Mouse (Mus musculus) lung, postnatal 25 days (tissue): Measurements from ENCODE around the gene Kti12.

Experiments used
- DNase-seq: peaks from one replicate; pipeline ENCODE4 v3.0.0; 2022; ENCODE audit warnings: low spot score

The Kti12 gene

DNA sequence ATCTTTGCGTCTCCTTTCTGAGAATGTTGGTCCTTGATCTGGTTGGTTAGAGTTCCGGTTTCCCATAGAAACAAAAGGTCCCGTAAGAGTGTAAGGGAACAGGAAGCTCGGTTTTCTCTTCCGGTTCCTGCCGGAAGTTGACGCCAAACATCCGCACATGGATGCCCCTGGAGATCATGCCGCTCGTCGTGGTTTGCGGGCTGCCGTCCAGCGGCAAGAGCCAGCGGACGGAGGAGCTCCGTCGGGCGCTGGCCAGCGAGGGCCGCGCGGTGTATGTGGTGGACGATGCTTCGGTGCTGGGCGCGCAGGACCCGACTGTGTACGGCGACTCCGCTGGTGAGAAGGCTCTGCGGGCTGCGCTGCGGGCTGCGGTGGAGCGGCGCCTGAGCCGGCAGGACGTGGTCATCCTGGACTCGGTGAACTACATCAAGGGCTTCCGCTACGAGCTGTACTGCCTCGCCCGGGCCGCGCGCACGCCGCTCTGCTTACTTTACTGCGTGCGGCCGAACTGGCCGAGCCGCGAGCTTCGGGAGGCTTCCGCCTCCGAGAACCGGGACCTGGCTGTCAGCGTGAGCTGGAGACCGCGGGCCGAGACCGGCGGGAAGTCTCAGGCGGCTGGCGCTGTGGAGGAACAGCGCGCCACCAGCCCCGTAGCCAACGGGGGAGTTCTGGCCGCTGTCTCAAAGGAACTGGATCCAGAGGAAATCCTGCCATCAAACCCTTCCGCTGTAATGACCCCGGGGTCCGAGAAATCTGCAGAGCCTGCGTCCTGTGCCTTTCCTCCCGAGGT is at the start of gene Kti12:
TSS of gene Kti12 (plus strand) at position 71 of the 790 bp plus-strand sequence.
- peak; percentile 89 for DNase-seq

GRCm38 (mm10) chr4:108798083-108798830 is 49.3 kb upstream of the Kti12 start:
- DNase-seq = peak; percentile 70

GRCm38 (mm10) chr4:108803535-108803934 is 44.0 kb upstream of the Kti12 start:
- DNase-seq = no peak

DNA sequence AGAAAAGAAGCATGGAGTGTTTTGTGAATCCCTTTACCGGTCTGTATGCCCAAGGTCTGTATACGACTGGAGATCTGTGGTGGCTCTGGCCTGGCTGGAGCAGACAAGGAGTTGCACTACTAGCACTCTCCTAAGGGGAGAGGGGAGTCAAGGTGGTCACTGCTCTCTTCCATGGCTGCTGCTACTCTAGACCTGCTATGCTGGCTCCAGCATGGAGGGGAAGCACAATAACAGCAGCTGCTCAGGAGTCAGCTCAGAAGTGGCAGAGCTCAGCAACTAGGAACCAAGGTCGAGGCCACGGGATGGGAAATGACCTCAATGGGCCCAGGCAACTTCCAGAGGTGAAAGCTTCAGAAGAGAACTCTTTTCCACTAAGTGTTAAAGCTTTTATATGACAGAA is 36.4 kb upstream of the Kti12 start:
- no peak for DNase-seq

GRCm38 (mm10) chr4:108811550-108811949 is 36.0 kb upstream of the Kti12 start:
- no peak for DNase-seq

- peak; percentile 62 for DNase-seq
These were observed 21.9 kb upstream of the Kti12 start for GRCm38 (mm10) chr4:108825677-108826076.

GRCm38 (mm10) chr4:108826096-108826495 is 21.5 kb upstream of the Kti12 start:
- no peak for DNase-seq

- no peak for DNase-seq
These were observed 20.9 kb upstream of the Kti12 start for GRCm38 (mm10) chr4:108826643-108827042.

GRCm38 (mm10) chr4:108830698-108831097 is 16.9 kb upstream of the Kti12 start:
- no peak for DNase-seq

- peak; percentile 91 for DNase-seq
These were observed 14.4 kb upstream of the Kti12 start, which contains the start of gene Btf3l4 for GRCm38 (mm10) chr4:108832916-108833827. Gene Btf3l4 (minus strand): TSS chr4:108833614.

DNA sequence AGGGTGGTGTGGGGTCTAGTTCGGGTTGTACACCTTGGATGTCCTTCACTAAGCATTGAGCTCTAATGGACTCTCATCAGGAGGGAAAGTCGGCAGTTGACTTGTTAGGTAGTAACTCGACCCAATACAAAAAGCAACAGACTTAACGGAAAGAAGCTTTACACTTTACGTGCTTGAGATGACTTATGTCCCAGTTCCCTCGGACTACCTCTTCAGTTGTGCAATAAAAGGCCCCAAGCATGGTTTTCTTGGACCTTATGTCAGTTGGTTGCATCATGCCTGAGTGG is 13.8 kb upstream of the Kti12 start:
- no peak for DNase-seq

- peak; percentile 90 for DNase-seq
These were observed 13.2 kb upstream of the Kti12 start, which contains the start of gene Txndc12 for GRCm38 (mm10) chr4:108834115-108834970. Gene Txndc12 (plus strand): TSS chr4:108834601.

- DNase-seq = no peak
These were observed 12.6 kb upstream of the Kti12 start for GRCm38 (mm10) chr4:108834971-108835311.

- DNase-seq = no peak
These were observed 12.1 kb upstream of the Kti12 start for GRCm38 (mm10) chr4:108835496-108835895.

GRCm38 (mm10) chr4:108838031-108838430 is 9.6 kb upstream of the Kti12 start:
- DNase-seq = no peak

- DNase-seq = no peak
These were observed 5.5 kb upstream of the Kti12 start for GRCm38 (mm10) chr4:108841920-108842578.

DNA sequence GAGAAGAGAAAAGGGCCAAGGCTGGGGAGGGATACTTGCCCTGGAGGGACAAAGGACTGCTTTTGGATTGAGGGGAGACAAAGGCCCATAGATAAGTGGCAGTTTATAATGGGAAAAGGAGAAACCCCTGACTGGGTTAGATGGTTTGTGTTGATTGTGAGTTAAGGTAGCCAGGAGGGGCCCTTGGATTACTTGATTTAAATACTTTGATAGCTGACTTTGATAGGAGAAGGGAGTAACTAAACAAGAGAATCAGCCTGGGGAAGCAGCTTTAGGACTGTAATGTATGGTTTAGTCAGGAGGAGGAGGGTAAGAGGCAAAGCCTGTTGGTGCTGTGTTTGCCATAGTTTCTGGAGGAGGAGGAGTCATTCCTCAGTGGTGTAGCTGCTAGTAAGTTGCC is 4.2 kb upstream of the Kti12 start:
- DNase-seq = no peak

DNA sequence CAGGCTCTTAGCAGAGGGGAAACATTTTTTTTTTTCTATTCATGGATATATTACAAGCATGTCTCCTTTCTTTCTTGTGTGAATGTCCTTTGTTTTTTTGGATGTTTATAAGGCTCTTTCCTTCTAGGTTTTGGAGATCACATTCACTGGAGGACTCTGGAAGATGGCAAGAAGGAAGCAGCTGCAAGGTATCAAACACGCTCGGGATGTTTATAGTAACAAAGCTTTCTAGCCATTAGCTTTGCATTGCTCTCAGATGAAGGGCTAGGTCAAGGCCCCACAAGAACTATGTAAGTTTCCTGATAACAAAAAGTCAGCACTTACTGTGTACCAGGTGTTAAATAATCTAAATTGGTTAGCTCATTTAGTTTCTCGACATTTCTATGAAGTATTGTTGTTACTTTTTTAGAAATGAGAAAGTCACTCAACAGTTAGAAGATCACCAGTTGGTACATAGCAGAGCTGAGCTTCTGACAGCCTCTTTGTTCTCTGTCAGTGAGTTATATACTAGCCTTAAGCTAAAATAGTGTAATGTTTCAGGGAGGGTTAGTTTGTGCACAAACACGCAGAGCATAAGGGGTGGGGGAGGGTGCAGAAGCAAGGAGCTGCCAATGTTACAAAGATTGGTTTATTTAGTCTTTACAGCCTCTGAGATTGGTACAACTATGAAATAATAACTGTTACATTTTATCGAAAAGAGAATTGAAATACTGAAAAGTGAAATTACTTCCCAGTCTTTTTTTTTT is 1.6 kb upstream of the Kti12 start:
- DNase-seq = no peak

DNA sequence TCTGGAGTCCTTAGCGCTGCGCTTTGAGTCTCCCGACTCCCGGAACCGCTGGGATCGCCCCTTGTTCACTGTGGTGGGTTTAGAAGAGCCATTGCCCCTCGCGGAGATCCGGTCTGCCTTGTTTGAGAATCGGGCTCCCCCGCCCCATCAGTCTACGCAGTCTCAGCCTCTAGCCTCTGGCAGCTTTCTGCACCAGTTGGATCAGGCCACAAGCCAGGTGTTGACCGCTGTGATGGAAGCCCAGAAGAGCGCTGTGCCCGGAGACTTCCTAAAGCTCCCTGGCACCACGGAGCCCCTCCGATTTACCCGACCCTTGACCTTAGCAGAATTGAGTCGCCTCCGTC is 892 bp downstream of the Kti12 start, which contains the start of gene A730015C16Rik:
TSS of gene A730015C16Rik (minus strand) at position 115 of the 344 bp plus-strand sequence.
- no peak for DNase-seq

DNA sequence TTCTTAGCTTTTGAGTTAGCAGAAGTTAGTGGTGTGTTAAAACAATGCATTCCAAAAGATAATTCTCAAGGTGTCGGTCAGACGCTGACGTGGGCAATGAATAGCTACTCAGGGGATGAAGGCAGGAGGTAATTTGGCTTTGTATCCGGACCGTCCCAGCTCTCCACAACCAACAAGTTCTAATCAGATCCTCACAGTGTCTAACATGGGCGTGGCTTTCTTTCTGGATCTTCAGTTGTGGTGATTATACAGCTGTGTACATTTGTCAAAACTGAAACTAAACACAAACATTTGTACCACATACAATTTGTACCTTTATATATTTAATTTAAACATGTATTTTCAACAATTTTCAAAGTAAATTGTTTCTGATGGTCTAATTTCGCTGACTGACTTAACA is 19.2 kb downstream of the Kti12 start:
- no peak for DNase-seq
